Mouse (Mus musculus): Measurements from ENCODE around the gene Cdc37. TPM values are rescaled to one million over a fixed set of nuclear protein-coding genes. Genes with fewer than 3 reads are reported as not detected.
A peak's percentile ranks its signal among the peaks of the same experiment; 100 is the strongest.

Cdc37 gene
- polyA plus RNA-seq, 1 experiment, result 342 TPM

- Histone ChIP-seq H3K79me3 (ENCODE audit: low read depth) (peaks cover 47% of the 10 kb centered on the region), H3K79me2 (ENCODE audit: control insufficient read depth, insufficient read depth) (peaks cover 61% of the 10 kb centered on the region), H3K36me3 (ENCODE audit: control insufficient read depth, insufficient read depth) (peaks cover 36% of the 10 kb centered on the region), H3ac (ENCODE audit: control insufficient read depth, insufficient read length, low read depth) (peak overlapping the region; percentile 53), H3K27me3 (ENCODE audit: control insufficient read depth, insufficient read depth, insufficient read length) (no peaks in the 10 kb centered on the region), H3K4me3 (ENCODE audit: insufficient read depth, poor library complexity, severe bottlenecking) (peak overlapping the region; percentile 72)
- TF ChIP-seq CEBPB (IDR thresholded peaks at IDR 0.05; ENCODE audit: low read depth) (no peak), CTCF (IDR thresholded peaks at IDR 0.05; ENCODE audit: control insufficient read depth, insufficient read depth, insufficient read length) (no peak), USF1 (IDR thresholded peaks at IDR 0.05; ENCODE audit: low read depth) (no peak)
Measured at GRCm38 (mm10) chr9:21090537-21090936, 59.2 kb downstream of the Cdc37 start.

DNA sequence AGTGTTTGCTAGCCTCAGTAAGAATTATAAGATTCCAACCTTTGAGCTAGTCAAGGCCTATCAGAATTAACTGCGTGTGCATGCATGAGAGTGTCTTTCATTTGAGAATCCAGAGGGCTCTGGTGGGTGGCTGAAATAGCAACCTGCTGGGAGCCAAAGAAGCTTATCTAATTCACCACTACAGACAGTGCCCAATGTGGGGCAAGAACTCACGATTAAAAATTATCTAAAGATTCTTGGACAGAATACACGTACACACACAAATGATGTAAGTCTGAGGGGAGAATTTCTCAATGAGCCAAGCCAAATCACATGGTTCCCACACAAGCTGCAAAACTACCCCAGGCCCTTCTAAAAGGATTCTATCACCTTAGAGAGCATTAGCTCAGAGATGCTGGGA is 66.5 kb downstream of the Cdc37 start:
- H3K79me3 ChIP-seq (ENCODE audit: low read depth), result peaks cover 24% of the 10 kb centered on the region
- no peak overlapping the region for H3K4me3 ChIP-seq (ENCODE audit: insufficient read depth, poor library complexity, severe bottlenecking)
- no peak overlapping the region for H3ac ChIP-seq (ENCODE audit: control insufficient read depth, insufficient read length, low read depth)
- peaks cover 74% of the 10 kb centered on the region for H3K36me3 ChIP-seq (ENCODE audit: control insufficient read depth, insufficient read depth)
- TF ChIP-seq USF1 (IDR thresholded peaks at IDR 0.05; ENCODE audit: low read depth), result no peak
- TF ChIP-seq CEBPB (IDR thresholded peaks at IDR 0.05; ENCODE audit: low read depth), result no peak
- TF ChIP-seq MYOD1 (IDR thresholded peaks at IDR 0.05; ENCODE audit: control insufficient read depth, insufficient read length, low read depth), result no peak
- no peak for TF ChIP-seq MAX (IDR thresholded peaks at IDR 0.05)
- no peak for TF ChIP-seq MYOG (IDR thresholded peaks at IDR 0.05; ENCODE audit: control insufficient read depth, extremely low read depth, insufficient read length)
- no peak for TF ChIP-seq FOSL1 (IDR thresholded peaks at IDR 0.05; ENCODE audit: insufficient read depth, low read length, poor library complexity, severe bottlenecking)
- no peak for TF ChIP-seq CTCF (IDR thresholded peaks at IDR 0.05; ENCODE audit: control insufficient read depth, insufficient read depth, insufficient read length)
- peaks cover 65% of the 10 kb centered on the region for H3K79me2 ChIP-seq (ENCODE audit: control insufficient read depth, insufficient read depth)
- no peaks in the 10 kb centered on the region for H3K27me3 ChIP-seq (ENCODE audit: control insufficient read depth, insufficient read depth, insufficient read length)

Other genes starting within 250 kb of the Cdc37 start
- 69.7 TPM for gene Dnmt1, start 190.1 kb downstream of the Cdc37 start, polyA plus RNA-seq (2012; fragmentation: generic; extraction: Trizol)
- 13.0 TPM for gene S1pr2, start 173.2 kb downstream of the Cdc37 start, polyA plus RNA-seq (2012; fragmentation: generic; extraction: Trizol)
- 107 TPM for gene Mrpl4, start 147.2 kb downstream of the Cdc37 start, polyA plus RNA-seq (2012; fragmentation: generic; extraction: Trizol)
- gene Icam1, start 134.0 kb downstream of the Cdc37 start, polyA plus RNA-seq (2012; fragmentation: generic; extraction: Trizol), result 0.09 TPM
- 0.43 TPM for gene Icam4, start 120.6 kb downstream of the Cdc37 start, polyA plus RNA-seq (2012; fragmentation: generic; extraction: Trizol)
- gene Icam5, start 117.9 kb downstream of the Cdc37 start, polyA plus RNA-seq (2012; fragmentation: generic; extraction: Trizol), result 0.46 TPM
- 0.43 TPM for gene Zglp1, start 82.9 kb downstream of the Cdc37 start, polyA plus RNA-seq (2012; fragmentation: generic; extraction: Trizol)
- gene Gm49373, start 76.9 kb downstream of the Cdc37 start, polyA plus RNA-seq (2012; fragmentation: generic; extraction: Trizol), result 0.96 TPM
- 109 TPM for gene Fdx1l, start 76.4 kb downstream of the Cdc37 start, polyA plus RNA-seq (2012; fragmentation: generic; extraction: Trizol)
- 1.3 TPM for gene Gm38431, start 58.0 kb downstream of the Cdc37 start, polyA plus RNA-seq (2012; fragmentation: generic; extraction: Trizol)
- 49.2 TPM for gene Raver1, start 58.0 kb downstream of the Cdc37 start, polyA plus RNA-seq (2012; fragmentation: generic; extraction: Trizol)
- gene Tyk2, start 18.7 kb downstream of the Cdc37 start, polyA plus RNA-seq (2012; fragmentation: generic; extraction: Trizol), result 8.7 TPM
- gene Pde4a, start 15.7 kb upstream of the Cdc37 start, polyA plus RNA-seq (2012; fragmentation: generic; extraction: Trizol), result 7.4 TPM
- 41.5 TPM for gene Keap1, start 89.4 kb upstream of the Cdc37 start, polyA plus RNA-seq (2012; fragmentation: generic; extraction: Trizol)
- gene S1pr5, start 98.5 kb upstream of the Cdc37 start, polyA plus RNA-seq (2012; fragmentation: generic; extraction: Trizol), result 0.04 TPM
- 33.7 TPM for gene Atg4d, start 115.3 kb upstream of the Cdc37 start, polyA plus RNA-seq (2012; fragmentation: generic; extraction: Trizol)
- 29.3 TPM for gene Kri1, start 138.0 kb upstream of the Cdc37 start, polyA plus RNA-seq (2012; fragmentation: generic; extraction: Trizol)
- 49.4 TPM for gene Cdkn2d, start 141.4 kb upstream of the Cdc37 start, polyA plus RNA-seq (2012; fragmentation: generic; extraction: Trizol)
- gene Ap1m2, start 162.4 kb upstream of the Cdc37 start, polyA plus RNA-seq (2012; fragmentation: generic; extraction: Trizol), result not detected
- 221 TPM for gene Slc44a2, start 170.7 kb upstream of the Cdc37 start, polyA plus RNA-seq (2012; fragmentation: generic; extraction: Trizol)
- 66.6 TPM for gene Ilf3, start 217.9 kb upstream of the Cdc37 start, polyA plus RNA-seq (2012; fragmentation: generic; extraction: Trizol)